Mouse (Mus musculus): ENCODE measurements around the gene Gm28042. TPM values are rescaled to one million over a fixed set of nuclear protein-coding genes. Genes with fewer than 3 reads are reported as not detected.

The Gm28042 gene
- polyA plus RNA-seq, 1 experiment from 2014 or later, result 6.7 TPM

- Histone ChIP-seq H3K27ac (replicated peaks) (no peak overlapping the region), H3K9ac (replicated peaks) (no peak overlapping the region), H3K9me3 (no peaks in the 10 kb centered on the region), H3K4me2 (replicated peaks) (no peak overlapping the region), H3K4me3 (no peak overlapping the region), H3K36me3 (no peaks in the 10 kb centered on the region), H3K27me3 (no peaks in the 10 kb centered on the region), H3K4me1 (no peaks in the 10 kb centered on the region)
- ATAC-seq (ENCODE audit: low FRiP score, low read depth), result no peak
- WGBS, result 96% methylated on average over 17 of the region's 17 CpGs
Measured at GRCm38 (mm10) chr2:120090979-120091378, 63.7 kb downstream of the Gm28042 start.

Small RNA genes within 50 kb of the gene (microRNA-seq; reads per million reads assigned to microRNA genes)
- gene Mir7665, result not detected

Other genes starting within 250 kb of the Gm28042 start
- 35.4 and 35.9 TPM in 2 replicates for gene Rpap1, start 240.0 kb upstream of the Gm28042 start, polyA plus RNA-seq (2016; fragmentation: Nextera tagmentation; extraction: Ambion mirVana)
- gene Tyro3, start 229.8 kb upstream of the Gm28042 start, polyA plus RNA-seq (2016; fragmentation: Nextera tagmentation; extraction: Ambion mirVana), result 25.7 and 29.2 TPM in 2 replicates
- gene Mga, start 130.3 kb upstream of the Gm28042 start, polyA plus RNA-seq (2016; fragmentation: Nextera tagmentation; extraction: Ambion mirVana), result 40.0 and 44.7 TPM in 2 replicates
- 4.7 and 5.8 TPM in 2 replicates for gene Mapkbp1, start 54.8 kb upstream of the Gm28042 start, polyA plus RNA-seq (2016; fragmentation: Nextera tagmentation; extraction: Ambion mirVana)
- gene Jmjd7, start within 50 bp of the Gm28042 start, polyA plus RNA-seq (2016; fragmentation: Nextera tagmentation; extraction: Ambion mirVana), result 19.7 and 20.8 TPM in 2 replicates
- 4.6 and 5.3 TPM in 2 replicates for gene Pla2g4b, start 5.9 kb downstream of the Gm28042 start, polyA plus RNA-seq (2016; fragmentation: Nextera tagmentation; extraction: Ambion mirVana)
- gene Ehd4, start 127.1 kb downstream of the Gm28042 start, polyA plus RNA-seq (2016; fragmentation: Nextera tagmentation; extraction: Ambion mirVana), result 17.5 and 22.8 TPM in 2 replicates
- 0.13 and 0.19 TPM in 2 replicates for gene Pla2g4e, start 217.8 kb downstream of the Gm28042 start, polyA plus RNA-seq (2016; fragmentation: Nextera tagmentation; extraction: Ambion mirVana)

Measured in midbrain, embryonic 12.5 days (tissue).